ENCODE assay signal across 9 mouse cellular contexts in genomic region chrX:167207741-167208505, GRCm38 (mm10). TPM values are rescaled to one million over a fixed set of nuclear protein-coding genes. Genes with fewer than 3 reads are reported as not detected.
DNase-seq lines count a peak whose midpoint lies in the region; ATAC-seq and TF ChIP-seq lines count a peak whose summit lies in the region.
"Had no signal": no experiment of that assay in that cellular context is flagged by ENCODE, and none has a peak within 500 bp of the region (broad histone marks: within the 10 kb centered on the region; RNA-seq: fewer than 3 reads in every experiment).

No protein-coding gene starts in this region.

- H3K4me2 ChIP-seq in embryonic facial prominence, embryonic 11.5 days (ENCODE audit: low read depth, low read length): peak overlapping the region; percentile 39
- H3K4me2 ChIP-seq in liver, embryonic 13.5 days: peak overlapping the region; percentile 68

- H3K27ac ChIP-seq in embryonic facial prominence, embryonic 11.5 days (replicated peaks; ENCODE audit: low read depth, low read length): peak overlapping the region; percentile 65
- peak overlapping the region; percentile 90 for H3K27ac ChIP-seq in hindbrain, embryonic 10.5 days
- peak overlapping the region; percentile 59 for H3K27ac ChIP-seq in liver, embryonic 13.5 days
- H3K27ac ChIP-seq in olfactory bulb, adult 2 months (ENCODE audit: insufficient read depth, low read depth, low read length): peak overlapping the region; percentile 97

- no peak; the same call in 1 of the 2 replicates for ATAC-seq in embryonic facial prominence, embryonic 11.5 days (replicated peaks; ENCODE audit: insufficient number of reproducible peaks, low FRiP score, low TSS enrichment, low read depth)
- no peak for ATAC-seq in liver, embryonic 13.5 days (ENCODE audit: low read depth)

- H3K27me3 ChIP-seq in C2C12 (ENCODE audit: control insufficient read depth, insufficient read depth, insufficient read length): no peaks in the 10 kb centered on the region
- H3K27me3 ChIP-seq in embryonic facial prominence, embryonic 11.5 days (ENCODE audit: control insufficient read depth, insufficient read depth, low read length): peaks cover 3% of the 10 kb centered on the region; the same call in 1 of the 2 replicates
- peaks cover 80% of the 10 kb centered on the region for H3K27me3 ChIP-seq in hindbrain, embryonic 10.5 days (ENCODE audit: insufficient read depth, poor library complexity, severe bottlenecking)
- peaks cover 12% of the 10 kb centered on the region; the same call in 1 of the 2 replicates for H3K27me3 ChIP-seq in liver, embryonic 13.5 days

- no peak for TF ChIP-seq CTCF in C2C12 (IDR thresholded peaks at IDR 0.05; ENCODE audit: control insufficient read depth, insufficient read depth, insufficient read length)
- no peak for TF ChIP-seq CTCF in olfactory bulb, adult 2 months (IDR thresholded peaks at IDR 0.05; ENCODE audit: insufficient read depth, low read depth, low read length)

- peak; percentile 62 to 68 for DNase-seq in cerebellum, postnatal 10 days
- no peak for DNase-seq in cerebellum, adult 8-10 months
- peak; percentile 34 for DNase-seq in embryonic facial prominence, embryonic 11.5 days (ENCODE audit: low spot score)
- peak; percentile 32 for DNase-seq in hindbrain, embryonic 10.5 days (ENCODE audit: low spot score)
- DNase-seq in liver, embryonic 13.5 days: no peak
- no peak for DNase-seq in layer of hippocampus, postnatal 10 days (ENCODE audit: low spot score in 2 of 2)

- H3K9ac ChIP-seq in embryonic facial prominence, embryonic 11.5 days (replicated peaks; ENCODE audit: low read length): peak overlapping the region; percentile 74
- peak overlapping the region; percentile 67 for H3K9ac ChIP-seq in liver, embryonic 13.5 days

- H3K79me2 ChIP-seq in C2C12 (ENCODE audit: control insufficient read depth, insufficient read depth): peaks cover 13% of the 10 kb centered on the region

- no peaks in the 10 kb centered on the region for H3K4me1 ChIP-seq in embryonic facial prominence, embryonic 11.5 days (ENCODE audit: control insufficient read depth, insufficient read depth, low read length)
- peaks cover 22% of the 10 kb centered on the region for H3K4me1 ChIP-seq in hindbrain, embryonic 10.5 days (replicated peaks)
- H3K4me1 ChIP-seq in liver, embryonic 13.5 days (replicated peaks): 0 out of 2 replicates have a peak, but pooled peaks cover 4% of the 10 kb centered on the region
- H3K4me1 ChIP-seq in olfactory bulb, adult 2 months (ENCODE audit: control insufficient read depth, insufficient read depth, low read length): peaks cover 5% of the 10 kb centered on the region; the same call in 1 of the 2 replicates

- WGBS in embryonic facial prominence, embryonic 11.5 days: 22% methylated on average over 24 of the region's 25 CpGs
- WGBS in hindbrain, embryonic 10.5 days: 25% methylated on average over 25 of the region's 25 CpGs
- 19% methylated on average over 25 of the region's 25 CpGs for WGBS in liver, embryonic 13.5 days (ENCODE audit: insufficient replicate concordance)
- 22% methylated on average over 25 of the region's 25 CpGs for WGBS in olfactory bulb, adult 2 months

- peaks cover 4% of the 10 kb centered on the region for H3K36me3 ChIP-seq in C2C12 (ENCODE audit: control insufficient read depth, insufficient read depth)
- no peaks in the 10 kb centered on the region for H3K36me3 ChIP-seq in embryonic facial prominence, embryonic 11.5 days (replicated peaks; ENCODE audit: control insufficient read depth, insufficient read depth, low read depth, low read length)
- H3K36me3 ChIP-seq in hindbrain, embryonic 10.5 days: peaks cover 8% of the 10 kb centered on the region
- no peaks in the 10 kb centered on the region for H3K36me3 ChIP-seq in liver, embryonic 13.5 days

- peaks cover 8% of the 10 kb centered on the region for H3K79me3 ChIP-seq in C2C12 (ENCODE audit: low read depth)

- H3ac ChIP-seq in C2C12 (ENCODE audit: control insufficient read depth, insufficient read length, low read depth): peak overlapping the region; percentile 66

- H3K9me3 ChIP-seq in embryonic facial prominence, embryonic 11.5 days (replicated peaks; ENCODE audit: control insufficient read depth, low read length): no peaks in the 10 kb centered on the region
- H3K9me3 ChIP-seq in hindbrain, embryonic 10.5 days: no peaks in the 10 kb centered on the region
- H3K9me3 ChIP-seq in liver, embryonic 13.5 days (replicated peaks): no peaks in the 10 kb centered on the region

- H3K4me3 ChIP-seq in C2C12 (ENCODE audit: insufficient read depth, poor library complexity, severe bottlenecking): peak overlapping the region; percentile 49
- peak overlapping the region; percentile 59 for H3K4me3 ChIP-seq in embryonic facial prominence, embryonic 11.5 days (ENCODE audit: low read depth, low read length)
- H3K4me3 ChIP-seq in hindbrain, embryonic 10.5 days: peak overlapping the region; percentile 64
- H3K4me3 ChIP-seq in liver, embryonic 13.5 days (replicated peaks): peak overlapping the region; percentile 57
- H3K4me3 ChIP-seq in olfactory bulb, adult 2 months (ENCODE audit: insufficient read depth, low read depth, low read length): peak overlapping the region; percentile 87

- no peak for TF ChIP-seq POLR2A in olfactory bulb, adult 2 months (IDR thresholded peaks at IDR 0.05; ENCODE audit: insufficient read depth, low read depth, low read length)

TF ChIP-seq in C2C12, 6 proteins besides CTCF, POLR2A, EP300 and RAD21:
- TF ChIP-seq FOSL1 (IDR thresholded peaks at IDR 0.05; ENCODE audit: insufficient read depth, low read length, poor library complexity, severe bottlenecking): no peak
- no peak for TF ChIP-seq USF1 (IDR thresholded peaks at IDR 0.05; ENCODE audit: low read depth)
- TF ChIP-seq MYOD1 (IDR thresholded peaks at IDR 0.05; ENCODE audit: control insufficient read depth, insufficient read length, low read depth): no peak
- TF ChIP-seq MAX (IDR thresholded peaks at IDR 0.05): no peak
- no peak for TF ChIP-seq MYOG (IDR thresholded peaks at IDR 0.05; ENCODE audit: control insufficient read depth, extremely low read depth, insufficient read length)
- TF ChIP-seq CEBPB (IDR thresholded peaks at IDR 0.05; ENCODE audit: low read depth): no peak

RNA-seq across cellular contexts. Expression of gene Tmsb4x, which starts 1.2 kb away (rescaled TPM):
- polyA plus RNA-seq in C2C12 (2012; fragmentation: generic; extraction: Trizol): 1,421 TPM
- polyA plus RNA-seq in embryonic facial prominence, embryonic 11.5 days (2014; fragmentation: Nextera tagmentation; extraction: Ambion mirVana): 3,139 and 3,175 TPM in 2 replicates
- 4,143 and 5,498 TPM in 2 replicates for polyA plus RNA-seq in hindbrain, embryonic 10.5 days (2016; fragmentation: Nextera tagmentation; extraction: Ambion mirVana)
- 1,269 and 1,520 TPM in 2 replicates for polyA plus RNA-seq in liver, embryonic 13.5 days (2015; fragmentation: Nextera tagmentation; extraction: Ambion mirVana)
- polyA plus RNA-seq in olfactory bulb, adult 2 months (2012; ENCODE audit: insufficient read depth, insufficient read length, low replicate concordance, missing spikeins): 1,274 and 4,546 TPM in 2 replicates
- total RNA-seq in layer of hippocampus, postnatal 10 days (2021): 1,000 to 10,000 TPM; 2,084 to 2,121 TPM

RNA-seq across cellular contexts. Expression of gene Tlr8, which starts 56.2 kb away (rescaled TPM):
- polyA plus RNA-seq in C2C12 (2012; fragmentation: generic; extraction: Trizol): not detected
- polyA plus RNA-seq in embryonic facial prominence, embryonic 11.5 days (2014; fragmentation: Nextera tagmentation; extraction: Ambion mirVana): 0.07 TPM in 1 of 2 replicates, not detected in the other
- 0.17 TPM in 1 of 2 replicates, not detected in the other for polyA plus RNA-seq in hindbrain, embryonic 10.5 days (2016; fragmentation: Nextera tagmentation; extraction: Ambion mirVana)
- 0.36 and 0.37 TPM in 2 replicates for polyA plus RNA-seq in liver, embryonic 13.5 days (2015; fragmentation: Nextera tagmentation; extraction: Ambion mirVana)
- polyA plus RNA-seq in olfactory bulb, adult 2 months (2012; ENCODE audit: insufficient read depth, insufficient read length, low replicate concordance, missing spikeins): not detected in 2 replicates
- total RNA-seq in layer of hippocampus, postnatal 10 days (2021): not detected
- polyA plus RNA-seq: Patski had no signal

Comparison
In these comparisons a context has a peak if more than half of its experiments do, and no peak if none do; other contexts are left out.
1. DNase-seq: peak in cerebellum, postnatal 10 days (2 of 2), embryonic facial prominence, embryonic 11.5 days (single experiment) and hindbrain, embryonic 10.5 days (single experiment); none in cerebellum, adult 8-10 months (single experiment), liver, embryonic 13.5 days (single experiment) and layer of hippocampus, postnatal 10 days (0 of 2).
2. Peak in every context shown above with its lines, with median percentiles within 50 percentile points of each other: H3K4me3 ChIP-seq and H3K27ac ChIP-seq.